ENCODE assay signal across 27 mouse cellular contexts in the genomic region with DNA sequence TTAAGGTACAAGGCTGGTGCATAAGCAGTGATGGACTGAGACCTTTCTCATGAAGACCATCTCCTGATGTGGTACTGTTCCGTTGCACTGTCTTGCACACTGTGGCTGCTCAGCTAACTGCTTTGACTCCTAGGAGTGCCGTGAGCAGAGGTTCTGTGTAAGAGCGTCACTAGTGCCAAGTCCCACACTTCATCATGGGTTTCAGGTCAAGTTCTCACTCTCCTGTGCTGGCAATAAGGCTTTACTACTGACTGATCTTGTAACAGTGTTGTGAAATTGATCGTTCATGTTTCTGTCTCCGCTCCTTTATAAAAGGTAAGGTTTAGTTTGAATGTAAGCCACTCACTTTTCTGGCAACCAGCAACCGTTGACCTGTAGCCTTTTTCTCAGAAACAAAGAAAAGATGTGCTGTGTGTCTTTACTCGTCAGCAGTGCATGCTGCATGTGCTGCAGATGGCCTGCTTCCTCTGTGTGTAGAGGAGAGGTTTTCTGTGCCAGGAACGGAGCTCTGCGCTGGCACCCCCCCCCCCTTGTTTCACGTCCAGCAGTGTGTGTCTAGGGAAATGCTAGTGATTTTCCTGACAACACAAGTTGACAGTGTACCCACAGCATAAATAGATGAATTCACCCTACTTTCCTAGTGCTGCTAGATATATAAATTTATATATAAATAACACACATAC. TPM values are rescaled to one million over a fixed set of nuclear protein-coding genes. Genes with fewer than 3 reads are reported as not detected.
"Had no signal": no experiment of that assay in that cellular context is flagged by ENCODE, and none has a peak within 500 bp of the region (broad histone marks: within the 10 kb centered on the region; RNA-seq: fewer than 3 reads in every experiment).

No protein-coding gene starts in this region.

- H3K9ac ChIP-seq: kidney, embryonic 15.5 days; liver, embryonic 12.5 days; liver, embryonic 15.5 days; lung, embryonic 15.5 days; midbrain, embryonic 12.5 days; midbrain, embryonic 15.5 days; neural tube, embryonic 12.5 days; neural tube, embryonic 15.5 days had no signal

- H3K36me3 ChIP-seq: lung, embryonic 15.5 days; midbrain, embryonic 15.5 days had no signal

- H3K4me3 ChIP-seq: kidney, embryonic 15.5 days; left cerebral cortex, adult 2 months; liver, embryonic 12.5 days; liver, embryonic 15.5 days; lung, embryonic 15.5 days; midbrain, embryonic 12.5 days; midbrain, embryonic 15.5 days; neural tube, embryonic 12.5 days; neural tube, embryonic 15.5 days had no signal

- ATAC-seq: liver, embryonic 12.5 days; midbrain, embryonic 15.5 days had no signal

- H3K4me2 ChIP-seq: kidney, embryonic 15.5 days; liver, embryonic 12.5 days; liver, embryonic 15.5 days; lung, embryonic 15.5 days; midbrain, embryonic 12.5 days; midbrain, embryonic 15.5 days; neural tube, embryonic 12.5 days; neural tube, embryonic 15.5 days had no signal

- DNase-seq: kidney, postnatal 10 days; kidney, postnatal 36 days; layer of hippocampus, postnatal 36 days; lung, adult 18-20 months; lung, postnatal 10 days; right cerebral cortex, adult 18-20 months; right cerebral cortex, postnatal 14 days; right cerebral cortex, postnatal 4 days; thymus, adult 2 months; thymus, postnatal 14 days; thymus, postnatal 4 days had no signal

- H3K27ac ChIP-seq: kidney, embryonic 15.5 days; left cerebral cortex, adult 2 months; liver, embryonic 12.5 days; liver, embryonic 15.5 days; lung, embryonic 15.5 days; macrophage; midbrain, embryonic 12.5 days; midbrain, embryonic 15.5 days; neural tube, embryonic 12.5 days; neural tube, embryonic 15.5 days; stomach, postnatal 0 days had no signal

- H3K9me3 ChIP-seq: kidney, embryonic 15.5 days; liver, embryonic 12.5 days; liver, embryonic 15.5 days; lung, embryonic 15.5 days; midbrain, embryonic 12.5 days; midbrain, embryonic 15.5 days; neural tube, embryonic 12.5 days; neural tube, embryonic 15.5 days had no signal

- H3K27me3 ChIP-seq: kidney, embryonic 15.5 days; liver, embryonic 12.5 days; liver, embryonic 15.5 days; lung, embryonic 15.5 days; midbrain, embryonic 12.5 days; midbrain, embryonic 15.5 days; neural tube, embryonic 12.5 days; neural tube, embryonic 15.5 days had no signal

- H3K4me1 ChIP-seq: liver, embryonic 12.5 days; liver, embryonic 15.5 days; lung, embryonic 15.5 days; midbrain, embryonic 12.5 days; midbrain, embryonic 15.5 days; neural tube, embryonic 12.5 days; neural tube, embryonic 15.5 days had no signal

RNA-seq across cellular contexts. Expression of a gene that starts 25.8 kb away (rescaled TPM):
- total RNA-seq: layer of hippocampus, postnatal 36 days; left cerebral cortex, postnatal 10 days; left cerebral cortex, postnatal 36 days; megakaryocyte, adult 5-6 weeks had no signal
- polyA plus RNA-seq: limb, embryonic 11.5 days; liver, embryonic 12.5 days; liver, embryonic 15.5 days; lung, embryonic 15.5 days; macrophage; midbrain, embryonic 12.5 days; stomach, embryonic 14.5 days; thymus, adult 2 months had no signal
